Mouse (Mus musculus): ENCODE measurements at regions not wholly inside any gene's neighbourhood (a gene's known extent, or its start where the extent isn't known, plus 50 kb on each side); places are given as distances from the start of the nearest gene placed in this dataset.

- no peak for DNase-seq (ENCODE audit: low spot score)
These were observed 118.5 kb upstream of the Gdnf start for GRCm38 (mm10) chr15:7692096-7692495.

GRCm38 (mm10) chr15:7694037-7694436, 116.6 kb upstream of the Gdnf start:
- DNase-seq (ENCODE audit: low spot score), result no peak

GRCm38 (mm10) chr15:7697724-7698123, 112.9 kb upstream of the Gdnf start:
- no peak for DNase-seq (ENCODE audit: low spot score)

- no peak for DNase-seq (ENCODE audit: low spot score)
These were observed 101.8 kb upstream of the Gdnf start for GRCm38 (mm10) chr15:7708836-7709235.

- no peak for DNase-seq (ENCODE audit: low spot score)
These were observed 96.0 kb upstream of the Gdnf start for GRCm38 (mm10) chr15:7714641-7715040.

- DNase-seq (ENCODE audit: low spot score), result no peak
These were observed 94.5 kb upstream of the Gdnf start for GRCm38 (mm10) chr15:7716188-7716587.

GRCm38 (mm10) chr15:7723202-7723721, 87.4 kb upstream of the Gdnf start:
- DNase-seq (ENCODE audit: low spot score), result no peak

GRCm38 (mm10) chr15:7723770-7724169, 86.9 kb upstream of the Gdnf start:
- DNase-seq (ENCODE audit: low spot score), result no peak

- DNase-seq (ENCODE audit: low spot score), result no peak
These were observed 85.1 kb upstream of the Gdnf start for GRCm38 (mm10) chr15:7725505-7725904.

GRCm38 (mm10) chr15:7747586-7747985, 63.1 kb upstream of the Gdnf start:
- DNase-seq (ENCODE audit: low spot score), result no peak

GRCm38 (mm10) chr15:7750441-7750840, 60.2 kb upstream of the Gdnf start:
- no peak for DNase-seq (ENCODE audit: low spot score)
